Mouse (Mus musculus) heart, embryonic 15.5 days (tissue): ENCODE results near the gene Gcc2. TPM values are rescaled to one million over a fixed set of nuclear protein-coding genes. Genes with fewer than 3 reads are reported as not detected.
A peak's percentile ranks its signal among the peaks of the same experiment; 100 is the strongest.
"Not testable (repeated sequence)": the region's sequence is repeated elsewhere in the genome, so short reads cannot be mapped to it uniquely, and the experiment has no call there.

Experiments used
- ATAC-seq: fragments of 200-750 bp; cut with Nextera tagmentation; replicated peaks from 2 replicates; pipeline ENCODE4 v1.8.0; 2017; ENCODE audit warnings: low read depth, moderate TSS enrichment; ENCODE audit not compliant: insufficient number of reproducible peaks, insufficient read depth, low FRiP score
- H3K27ac ChIP-seq: fragments of 300-500 bp; sonication (generic); 2 replicates; pipeline ENCODE4 v1.5.1; 2015; ENCODE audit warnings: mild to moderate bottlenecking, inconsistent platforms
- H3K27me3 ChIP-seq: fragments of 300-500 bp; sonication (generic); 2 replicates; pipeline ENCODE4 v1.6.1; 2015; ENCODE audit warnings: inconsistent platforms
- H3K36me3 ChIP-seq: fragments of 300-500 bp; sonication (generic); 2 replicates; pipeline ENCODE4 v1.6.1; 2015; ENCODE audit warnings: mild to moderate bottlenecking, inconsistent platforms
- H3K4me1 ChIP-seq: fragments of 300-500 bp; sonication (generic); replicated peaks from 2 replicates; pipeline ENCODE4 v1.6.1; 2015; ENCODE audit warnings: inconsistent platforms
- H3K4me2 ChIP-seq: fragments of 300-500 bp; sonication (generic); 2 replicates; pipeline ENCODE4 v1.6.1; 2015; ENCODE audit warnings: inconsistent platforms, mild to moderate bottlenecking, moderate library complexity
- H3K4me3 ChIP-seq: fragments of 300-500 bp; sonication (generic); 2 replicates; pipeline ENCODE4 v1.5.1; 2015; ENCODE audit warnings: mild to moderate bottlenecking, inconsistent platforms
- H3K9ac ChIP-seq: fragments of 300-500 bp; sonication (generic); 2 replicates; pipeline ENCODE4 v1.6.1; 2015; ENCODE audit warnings: mild to moderate bottlenecking, inconsistent platforms
- H3K9me3 ChIP-seq: fragments of 300-500 bp; sonication (generic); replicated peaks from 2 replicates; pipeline ENCODE4 v1.6.1; 2016; ENCODE audit warnings: inconsistent platforms
- WGBS: fragments of 180-500 bp; shearing (Covaris S2); methylation state at CpG from one replicate; pipeline ENCODE4 v1.1.7; 2015; ENCODE audit warnings: mixed read lengths; 5-methylcytosine and 5-hydroxymethylcytosine counted together
- polyA plus RNA-seq: library from polyadenylated mRNA; unstranded; fragments of >200 nt; fragmentation: Nextera tagmentation; extraction: Ambion mirVana; gene quantifications from 2 replicates; pipeline ENCODE4 v1.2.1, GENCODE M21; 2015

The Gcc2 gene
- polyA plus RNA-seq, 1 experiment from 2014 or later = 46.3 TPM

DNA sequence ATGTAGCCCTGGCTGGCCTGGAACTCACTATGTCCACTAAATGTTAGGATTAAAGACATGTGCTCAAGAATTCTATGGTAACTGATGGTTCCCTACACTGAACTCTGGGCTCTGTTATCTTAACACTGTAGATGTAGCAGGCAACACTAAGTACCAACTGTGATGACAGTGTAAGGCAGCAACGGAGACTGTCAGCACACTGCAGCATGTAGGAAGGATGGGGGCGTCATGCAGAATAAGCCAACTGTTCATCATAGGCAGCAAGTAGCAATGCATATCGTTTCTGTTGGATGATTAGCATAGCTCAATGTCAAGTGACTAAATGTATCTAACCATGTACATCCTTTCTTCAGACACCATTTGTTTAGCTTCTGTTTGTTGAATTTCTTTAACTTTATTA lies 38.9 kb downstream of the Gcc2 start:
- Histone ChIP-seq H3K9ac (no peak overlapping the region), H3K36me3 (peaks cover 80% of the 10 kb centered on the region), H3K4me2 (no peak overlapping the region), H3K4me3 (no peak overlapping the region), H3K9me3 (no peaks in the 10 kb centered on the region), H3K27ac (no peak overlapping the region), H3K27me3 (no peaks in the 10 kb centered on the region), H3K4me1 (no peaks in the 10 kb centered on the region)
- ATAC-seq = no peak
- 91% methylated on average over 3 of the region's 3 CpGs for WGBS

DNA sequence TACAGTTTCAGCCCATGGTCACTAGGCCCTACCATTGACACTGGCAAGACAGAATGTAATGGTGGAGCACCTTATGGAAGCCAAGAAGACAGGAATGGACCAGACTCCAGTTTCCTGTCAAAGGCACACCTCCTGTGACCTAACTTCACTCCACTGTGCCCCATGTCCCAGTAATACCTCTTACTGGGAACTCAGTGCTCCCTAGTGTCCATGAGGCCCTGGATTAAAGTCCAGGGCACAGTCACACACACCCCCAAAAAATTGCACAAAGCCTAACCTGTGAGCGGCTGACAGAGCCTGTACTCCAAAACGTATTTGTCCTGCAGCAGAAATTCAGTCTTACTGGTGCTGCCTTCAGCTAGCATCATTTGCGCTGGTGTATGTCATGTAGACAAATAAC lies 40.3 kb downstream of the Gcc2 start:
- H3K27me3 ChIP-seq = no peaks in the 10 kb centered on the region
- no peak overlapping the region for H3K4me3 ChIP-seq
- no peaks in the 10 kb centered on the region for H3K4me1 ChIP-seq
- no peak overlapping the region for H3K9ac ChIP-seq
- no peaks in the 10 kb centered on the region for H3K9me3 ChIP-seq
- 94% methylated on average over 3 of the region's 3 CpGs for WGBS
- H3K4me2 ChIP-seq = no peak overlapping the region
- no peak for ATAC-seq
- H3K36me3 ChIP-seq = peaks cover 83% of the 10 kb centered on the region
- H3K27ac ChIP-seq = no peak overlapping the region

- no peaks in the 10 kb centered on the region for H3K4me1 ChIP-seq
- H3K27ac ChIP-seq = no peak overlapping the region
- H3K27me3 ChIP-seq = no peaks in the 10 kb centered on the region
- no peak for ATAC-seq
- H3K9me3 ChIP-seq = no peaks in the 10 kb centered on the region
- H3K36me3 ChIP-seq = peaks cover 37% of the 10 kb centered on the region
- 89% methylated on average over 7 of the region's 7 CpGs for WGBS
- H3K4me3 ChIP-seq = no peak overlapping the region
- H3K4me2 ChIP-seq = no peak overlapping the region
- no peak overlapping the region for H3K9ac ChIP-seq
These were observed 49.7 kb downstream of the Gcc2 start for GRCm38 (mm10) chr10:58304996-58305395.

GRCm38 (mm10) chr10:58306897-58307296 lies 51.6 kb downstream of the Gcc2 start:
- H3K36me3 ChIP-seq = peaks cover 26% of the 10 kb centered on the region
- H3K27ac ChIP-seq = no peak overlapping the region
- H3K9me3 ChIP-seq = no peaks in the 10 kb centered on the region
- H3K4me1 ChIP-seq = no peaks in the 10 kb centered on the region
- H3K9ac ChIP-seq = no peak overlapping the region
- WGBS = 91% methylated on average over 3 of the region's 3 CpGs
- no peak overlapping the region for H3K4me3 ChIP-seq
- H3K27me3 ChIP-seq = no peaks in the 10 kb centered on the region
- no peak overlapping the region for H3K4me2 ChIP-seq
- no peak for ATAC-seq

GRCm38 (mm10) chr10:58310791-58311190 lies 55.5 kb downstream of the Gcc2 start:
- H3K36me3 ChIP-seq = peaks cover 20% of the 10 kb centered on the region
- WGBS = 58% methylated on average over 1 of the region's 1 CpGs
- no peak for ATAC-seq

GRCm38 (mm10) chr10:58312887-58313286 lies 57.6 kb downstream of the Gcc2 start:
- Histone ChIP-seq H3K27ac (no peak overlapping the region), H3K4me2 (no peak overlapping the region), H3K36me3 (peaks cover 14% of the 10 kb centered on the region), H3K4me1 (no peaks in the 10 kb centered on the region), H3K9me3 (0 out of 2 replicates have a peak, but pooled peaks cover 6% of the 10 kb centered on the region), H3K4me3 (no peak overlapping the region), H3K27me3 (no peaks in the 10 kb centered on the region), H3K9ac (no peak overlapping the region)
- 96% methylated on average over 5 of the region's 5 CpGs for WGBS
- no peak for ATAC-seq

More at GRCm38 (mm10) chr10:58310791-58311190, 55.5 kb downstream of the Gcc2 start:
- 0 out of 2 replicates have a peak, but pooled peaks cover 6% of the 10 kb centered on the region for H3K9me3 ChIP-seq
- no peak overlapping the region for H3K4me3 ChIP-seq
- H3K4me2 ChIP-seq = no peak overlapping the region
- no peak overlapping the region for H3K9ac ChIP-seq
- H3K27me3 ChIP-seq = no peaks in the 10 kb centered on the region
- H3K4me1 ChIP-seq = no peaks in the 10 kb centered on the region
- no peak overlapping the region for H3K27ac ChIP-seq

GRCm38 (mm10) chr10:58320881-58321280 lies 65.6 kb downstream of the Gcc2 start:
- H3K9ac ChIP-seq = no peak overlapping the region
- no peaks in the 10 kb centered on the region for H3K9me3 ChIP-seq
- WGBS = 76% methylated on average over 3 of the region's 3 CpGs
- H3K4me2 ChIP-seq = no peak overlapping the region
- peaks cover 15% of the 10 kb centered on the region for H3K4me1 ChIP-seq
- H3K36me3 ChIP-seq = no peaks in the 10 kb centered on the region
- H3K4me3 ChIP-seq = no peak overlapping the region
- H3K27me3 ChIP-seq = no peaks in the 10 kb centered on the region
- ATAC-seq = no peak
- H3K27ac ChIP-seq = no peak overlapping the region

GRCm38 (mm10) chr10:58322361-58323027 lies 67.2 kb downstream of the Gcc2 start:
- no peak for ATAC-seq
- peak overlapping the region; percentile 89 for H3K4me3 ChIP-seq
- WGBS = 30% methylated on average over 6 of the region's 6 CpGs

DNA sequence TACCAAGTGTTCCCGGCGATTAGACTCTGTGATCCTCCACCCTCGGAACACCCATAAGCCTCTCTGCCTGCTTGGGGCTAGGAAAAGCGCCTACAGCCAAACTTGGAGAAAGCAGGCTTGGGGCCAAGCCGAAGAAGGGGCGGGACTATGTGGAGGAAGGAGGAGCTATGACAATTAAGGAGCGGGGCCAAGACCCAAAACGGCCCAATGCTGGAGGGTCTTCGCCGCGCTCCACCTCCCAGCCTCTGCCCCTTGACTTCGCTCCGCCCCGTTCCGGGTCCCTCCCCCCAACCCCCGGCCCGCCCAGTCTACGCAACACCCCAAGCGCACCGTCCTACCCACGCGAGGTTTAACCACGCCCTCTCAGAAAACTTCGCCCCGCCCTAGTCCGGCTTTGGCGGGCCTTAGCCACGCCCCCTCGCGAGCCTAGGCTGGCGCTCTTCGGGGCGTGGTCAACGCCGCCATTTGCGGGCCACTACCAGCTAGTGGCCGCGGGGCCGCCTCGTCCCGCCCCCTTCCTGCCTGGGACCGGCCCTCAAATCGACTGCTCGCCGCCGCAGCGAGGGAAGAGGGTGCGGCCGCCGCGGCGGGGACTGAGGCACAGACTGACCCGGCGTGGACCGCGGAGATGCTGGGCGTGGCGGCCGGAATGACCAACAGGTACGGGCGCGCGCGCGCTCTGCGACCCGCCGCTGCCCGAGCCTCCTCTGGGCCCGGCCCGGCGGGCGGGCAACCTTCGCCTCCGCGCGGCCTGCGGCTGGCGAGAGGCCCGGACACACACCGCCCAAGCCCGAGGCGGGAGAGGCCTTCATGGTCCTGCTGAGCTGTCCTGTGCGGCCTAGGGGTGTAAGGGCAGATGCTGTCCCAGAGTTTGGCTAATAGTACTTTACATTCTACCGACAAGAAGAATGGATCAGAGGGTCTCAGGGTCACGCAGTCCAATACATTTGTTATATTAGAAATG lies 68.0 kb downstream of the Gcc2 start, which contains the start of gene Lims1:
TSS of gene Lims1 (plus strand) at position 439 of the 964 bp plus-strand sequence.
- ATAC-seq = peak; percentile 99

More at GRCm38 (mm10) chr10:58322361-58323027, 67.2 kb downstream of the Gcc2 start:
- peak overlapping the region; percentile 61 for H3K4me2 ChIP-seq
- peak overlapping the region; percentile 95 for H3K27ac ChIP-seq
- H3K9ac ChIP-seq = peak overlapping the region; percentile 30; the same call in 1 of the 2 replicates
- H3K27me3 ChIP-seq = no peaks in the 10 kb centered on the region
- H3K9me3 ChIP-seq = no peaks in the 10 kb centered on the region
- H3K4me1 ChIP-seq = peaks cover 29% of the 10 kb centered on the region
- no peaks in the 10 kb centered on the region for H3K36me3 ChIP-seq

GRCm38 (mm10) chr10:58326271-58326670 lies 71.0 kb downstream of the Gcc2 start:
- Histone ChIP-seq H3K4me2 (peak overlapping the region; percentile 36; the same call in 1 of the 2 replicates), H3K27ac (no peak overlapping the region), H3K27me3 (no peaks in the 10 kb centered on the region), H3K9me3 (no peaks in the 10 kb centered on the region), H3K9ac (no peak overlapping the region), H3K4me3 (no peak overlapping the region), H3K4me1 (peaks cover 31% of the 10 kb centered on the region), H3K36me3 (no peaks in the 10 kb centered on the region)
- no peak for ATAC-seq
- WGBS = 54% methylated on average over 3 of the region's 3 CpGs

More for the DNA sequence above, 68.0 kb downstream of the Gcc2 start, which contains the start of gene Lims1:
- H3K27me3 ChIP-seq = no peaks in the 10 kb centered on the region
- H3K27ac ChIP-seq = peak within 1 kb of the TSS; percentile 95
- WGBS = under 1% methylated on average over 78 of the region's 86 CpGs
- peaks cover 29% of the 10 kb centered on the region for H3K4me1 ChIP-seq
- H3K9ac ChIP-seq = peak within 1 kb of the TSS; percentile 90
- H3K9me3 ChIP-seq = no peaks in the 10 kb centered on the region
- H3K4me2 ChIP-seq = peak within 1 kb of the TSS; percentile 62
- H3K4me3 ChIP-seq = peak within 1 kb of the TSS; percentile 89
- H3K36me3 ChIP-seq = no peaks in the 10 kb centered on the region

DNA sequence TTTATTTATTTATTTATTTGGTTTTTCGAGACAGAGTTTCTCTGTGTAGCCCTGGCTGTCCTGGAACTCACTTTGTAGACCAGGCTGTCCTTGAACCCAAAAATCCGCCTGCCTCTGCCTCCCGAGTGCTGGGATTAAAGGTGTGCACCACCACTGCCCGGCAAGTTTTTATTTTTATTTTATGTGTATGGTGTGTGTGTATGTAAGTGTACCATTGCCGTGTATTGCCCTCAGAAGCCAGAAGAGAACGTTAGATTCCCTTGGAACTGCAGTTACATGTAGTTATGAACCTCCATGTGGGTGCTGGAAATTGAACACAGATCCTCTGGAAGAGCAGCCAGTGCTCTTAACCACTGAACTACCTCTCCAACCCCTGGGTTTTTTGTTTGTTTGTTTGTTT lies 72.5 kb downstream of the Gcc2 start:
- H3K27me3 ChIP-seq, H3K9ac ChIP-seq, H3K4me2 ChIP-seq, H3K4me3 ChIP-seq, ATAC-seq, H3K27ac ChIP-seq, H3K36me3 ChIP-seq, H3K9me3 ChIP-seq: not testable (repeated sequence)
- peaks cover 27% of the 10 kb centered on the region for H3K4me1 ChIP-seq
- WGBS = 91% methylated on average over 6 of the region's 6 CpGs
